Mouse (Mus musculus) kidney, adult 2 months (tissue): ENCODE measurements around the gene Bahd1. TPM values are rescaled to one million over a fixed set of nuclear protein-coding genes. Genes with fewer than 3 reads are reported as not detected.

Source experiments
- DNase-seq: peaks from one replicate; pipeline ENCODE4 v3.0.0; 2021
- H3K27ac ChIP-seq: fragments of 200-500 bp; 2 replicates; pipeline ENCODE4 v1.5.1; 2012; ENCODE audit warnings: low read depth, low read length, control low read depth, inconsistent platforms; ENCODE audit not compliant: insufficient read depth
- H3K27me3 ChIP-seq: fragments of 200-500 bp; replicated peaks from 2 replicates; pipeline ENCODE4 v1.6.1; 2012; ENCODE audit warnings: mild to moderate bottlenecking, moderate library complexity, low read length, inconsistent platforms; ENCODE audit not compliant: control insufficient read depth, insufficient read depth
- H3K36me3 ChIP-seq: fragments of 200-500 bp; 2 replicates; pipeline ENCODE4 v1.6.1; 2012; ENCODE audit warnings: mild to moderate bottlenecking, moderate library complexity, low read length, inconsistent platforms; ENCODE audit not compliant: control insufficient read depth, insufficient read depth
- H3K4me1 ChIP-seq: fragments of 200-500 bp; 2 replicates; pipeline ENCODE4 v1.6.1; 2011; ENCODE audit warnings: low read length; ENCODE audit not compliant: control insufficient read depth, insufficient read depth
- H3K4me3 ChIP-seq: fragments of 200-500 bp; 2 replicates; pipeline ENCODE4 v1.5.1; 2011; ENCODE audit warnings: mild to moderate bottlenecking, low read depth, low read length, control low read depth; ENCODE audit not compliant: insufficient read depth
- CTCF ChIP-seq: fragments of 200-500 bp; conservative IDR thresholded peaks from 2 replicates; pipeline ENCODE4 v1.5.1; 2011; ENCODE audit warnings: low read depth, mild to moderate bottlenecking, control low read depth, low read length, moderate library complexity, mixed read lengths; ENCODE audit not compliant: insufficient read depth, insufficient read length
- POLR2A ChIP-seq: fragments of 200-500 bp; IDR thresholded peaks from one replicate; pipeline ENCODE4 v1.6.1; 2011; ENCODE audit warnings: low read depth, low read length, control low read depth
- WGBS: fragments of 180-500 bp; shearing (Covaris S2); methylation state at CpG from one replicate; pipeline ENCODE4 v1.1.7; 2018; 5-methylcytosine and 5-hydroxymethylcytosine counted together
- polyA plus RNA-seq: library from polyadenylated mRNA; depleted of rRNA; stranded (reverse); fragments of >200 nt; gene quantifications from 2 replicates; pipeline ENCODE4 v1.2.3, GENCODE M21; 2012

Bahd1 gene
- polyA plus RNA-seq, 1 experiment: 17.5 TPM

- H3K36me3 ChIP-seq: no peaks in the 10 kb centered on the region
- WGBS: 75% methylated on average over 17 of the region's 17 CpGs
- H3K27ac ChIP-seq: no peak overlapping the region
- TF ChIP-seq POLR2A (no peak), CTCF (no peak)
- H3K4me3 ChIP-seq: no peak overlapping the region
- H3K27me3 ChIP-seq: no peaks in the 10 kb centered on the region
- peak; percentile 84 for DNase-seq
- H3K4me1 ChIP-seq: peaks cover 44% of the 10 kb centered on the region
Observed at GRCm38 (mm10) chr2:118916436-118916835, 16.3 kb downstream of the Bahd1 start.

- TF ChIP-seq CTCF (no peak), POLR2A (no peak)
- no peak overlapping the region for H3K4me3 ChIP-seq
- DNase-seq: no peak
- no peak overlapping the region for H3K27ac ChIP-seq
- H3K27me3 ChIP-seq: no peaks in the 10 kb centered on the region
- no peaks in the 10 kb centered on the region for H3K36me3 ChIP-seq
- H3K4me1 ChIP-seq: peaks cover 25% of the 10 kb centered on the region
- WGBS: 50% methylated on average over 1 of the region's 1 CpGs
Observed at GRCm38 (mm10) chr2:118918543-118918942, 18.4 kb downstream of the Bahd1 start.

DNA sequence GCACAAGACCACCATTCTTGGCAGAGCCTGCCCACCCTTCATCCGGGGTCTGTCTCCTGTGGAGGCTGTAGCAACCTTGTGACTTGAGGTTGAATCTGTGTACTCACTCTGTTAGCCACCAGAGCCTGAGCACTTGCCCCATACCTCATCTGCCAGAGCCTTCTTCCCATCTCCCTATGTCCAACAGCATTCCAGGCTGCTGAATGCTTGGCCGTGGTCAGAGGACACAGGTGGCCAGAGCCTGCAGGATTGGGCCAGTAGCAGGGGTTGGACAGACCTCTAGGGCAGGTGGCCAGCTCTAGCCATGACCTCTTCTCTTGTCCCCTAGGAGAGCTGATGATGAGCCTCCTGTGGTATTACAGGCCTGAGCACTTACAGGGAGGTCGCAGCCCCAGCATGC is 20.3 kb downstream of the Bahd1 start:
- H3K4me1 ChIP-seq: peaks cover 7% of the 10 kb centered on the region
- no peak for TF ChIP-seq CTCF
- no peak for TF ChIP-seq POLR2A
- 68% methylated on average over 3 of the region's 3 CpGs for WGBS
- no peaks in the 10 kb centered on the region for H3K27me3 ChIP-seq
- H3K36me3 ChIP-seq: no peaks in the 10 kb centered on the region
- no peak overlapping the region for H3K27ac ChIP-seq
- no peak for DNase-seq
- H3K4me3 ChIP-seq: no peak overlapping the region

- 2% methylated on average over 6 of the region's 6 CpGs for WGBS
- H3K27me3 ChIP-seq: no peaks in the 10 kb centered on the region
- H3K36me3 ChIP-seq: no peaks in the 10 kb centered on the region
- H3K4me1 ChIP-seq: 0 out of 2 replicates have a peak, but pooled peaks cover 5% of the 10 kb centered on the region
- no peak for DNase-seq
- TF ChIP-seq CTCF: no peak
- TF ChIP-seq POLR2A: no peak
- peak overlapping the region; percentile 71 for H3K4me3 ChIP-seq
- H3K27ac ChIP-seq: no peak overlapping the region
Observed at GRCm38 (mm10) chr2:118925952-118926351, 25.8 kb downstream of the Bahd1 start.

- Histone ChIP-seq H3K36me3 (no peaks in the 10 kb centered on the region), H3K4me1 (0 out of 2 replicates have a peak, but pooled peaks cover 5% of the 10 kb centered on the region), H3K27ac (no peak within 1 kb of the TSS), H3K4me3 (peak within 1 kb of the TSS; percentile 71), H3K27me3 (no peaks in the 10 kb centered on the region)
- TF ChIP-seq POLR2A: peak; percentile 35
- TF ChIP-seq CTCF: no peak
- peak; percentile 80 for DNase-seq
- WGBS: 2% methylated on average over 47 of the region's 47 CpGs
Observed at GRCm38 (mm10) chr2:118926361-118926997, 26.3 kb downstream of the Bahd1 start, which contains the start of gene Chst14. TSS of gene Chst14 (plus strand) at chr2:118926496.

- no peaks in the 10 kb centered on the region for H3K27me3 ChIP-seq
- no peak for TF ChIP-seq POLR2A
- TF ChIP-seq CTCF: no peak
- H3K4me3 ChIP-seq: peak overlapping the region; percentile 71
- H3K27ac ChIP-seq: no peak overlapping the region
- 0 out of 2 replicates have a peak, but pooled peaks cover 5% of the 10 kb centered on the region for H3K4me1 ChIP-seq
- no peak for DNase-seq
- WGBS: 45% methylated on average over 31 of the region's 31 CpGs
- H3K36me3 ChIP-seq: no peaks in the 10 kb centered on the region
Observed at GRCm38 (mm10) chr2:118926998-118927739, 27.0 kb downstream of the Bahd1 start.

DNA sequence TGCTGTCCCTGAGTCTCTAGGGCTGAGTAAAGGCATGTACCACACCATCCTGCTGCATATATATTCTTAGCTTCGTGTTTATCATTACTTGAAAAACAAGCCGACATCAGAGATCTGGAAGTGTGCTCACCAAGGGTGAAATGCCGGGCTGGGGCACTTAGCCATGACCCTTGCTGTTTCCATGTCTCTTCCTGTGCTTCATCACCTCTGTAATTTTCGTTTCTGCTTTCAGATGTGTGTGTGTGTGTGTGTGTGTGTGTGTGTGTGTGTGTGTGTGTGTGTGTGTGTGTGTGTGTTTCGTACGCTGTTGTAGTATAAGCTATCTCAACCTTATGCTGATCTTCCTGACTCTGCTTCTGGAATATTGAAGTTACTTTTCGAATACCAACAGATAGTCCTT is 41.2 kb downstream of the Bahd1 start:
- H3K27me3 ChIP-seq: no peaks in the 10 kb centered on the region
- no peaks in the 10 kb centered on the region for H3K4me1 ChIP-seq
- TF ChIP-seq POLR2A: no peak
- no peak for TF ChIP-seq CTCF
- no peak overlapping the region for H3K27ac ChIP-seq
- H3K36me3 ChIP-seq: no peaks in the 10 kb centered on the region
- 61% methylated on average over 7 of the region's 7 CpGs for WGBS
- DNase-seq: no peak
- H3K4me3 ChIP-seq: no peak overlapping the region
